Mouse (Mus musculus) heart, embryonic 11.5 days (tissue): Measurements from ENCODE around the gene Nhs. TPM values are rescaled to one million over a fixed set of nuclear protein-coding genes. Genes with fewer than 3 reads are reported as not detected.
"Not testable (repeated sequence)": the region's sequence is repeated elsewhere in the genome, so short reads cannot be mapped to it uniquely, and the experiment has no call there.

Source experiments
- ATAC-seq: fragments of 200-750 bp; cut with Nextera tagmentation; replicated peaks from 2 replicates; pipeline ENCODE4 v1.8.0; 2017; ENCODE audit warnings: moderate library complexity; ENCODE audit not compliant: insufficient number of reproducible peaks, low FRiP score, low TSS enrichment
- H3K27ac ChIP-seq: fragments of 300-500 bp; sonication (generic); 2 replicates; pipeline ENCODE4 v1.5.1; 2014; ENCODE audit warnings: mild to moderate bottlenecking, low read depth, low read length
- H3K27me3 ChIP-seq: fragments of 300-500 bp; sonication (generic); 2 replicates; pipeline ENCODE4 v1.6.1; 2014; ENCODE audit warnings: mild to moderate bottlenecking, low read length, mixed read lengths; ENCODE audit not compliant: control insufficient read depth, insufficient read depth
- H3K36me3 ChIP-seq: fragments of 300-500 bp; sonication (generic); 2 replicates; pipeline ENCODE4 v1.6.1; 2014; ENCODE audit warnings: mild to moderate bottlenecking, low read length, moderate library complexity, mixed read lengths; ENCODE audit not compliant: control insufficient read depth, insufficient read depth
- H3K4me1 ChIP-seq: fragments of 300-500 bp; sonication (generic); 2 replicates; pipeline ENCODE4 v1.6.1; 2014; ENCODE audit warnings: low read length; ENCODE audit not compliant: control insufficient read depth, insufficient read depth
- H3K4me2 ChIP-seq: fragments of 300-500 bp; sonication (generic); 2 replicates; pipeline ENCODE4 v1.6.1; 2014; ENCODE audit warnings: mild to moderate bottlenecking, moderate library complexity
- H3K4me3 ChIP-seq: fragments of 300-500 bp; sonication (generic); 2 replicates; pipeline ENCODE4 v1.5.1; 2014; ENCODE audit warnings: low read depth, low read length
- H3K9ac ChIP-seq: fragments of 300-500 bp; sonication (generic); 2 replicates; pipeline ENCODE4 v1.6.1; 2014; ENCODE audit warnings: mild to moderate bottlenecking, low read depth, low read length, moderate library complexity
- H3K9me3 ChIP-seq: fragments of 300-500 bp; sonication (generic); replicated peaks from 2 replicates; pipeline ENCODE4 v1.6.1; 2016; ENCODE audit warnings: low read length; ENCODE audit not compliant: control insufficient read depth
- WGBS: fragments of 180-500 bp; shearing (Covaris S2); extraction: QIAGEN DNeasy Blood & Tissue Kit; methylation state at CpG from one replicate; pipeline ENCODE4 v1.1.7; 2014; ENCODE audit not compliant: insufficient replicate concordance; 5-methylcytosine and 5-hydroxymethylcytosine counted together
- polyA plus RNA-seq: library from polyadenylated mRNA; unstranded; fragments of >200 nt; fragmentation: Nextera tagmentation; extraction: Ambion mirVana; gene quantifications from 2 replicates; pipeline ENCODE4 v1.2.1, GENCODE M21; 2014

Gene Nhs
- polyA plus RNA-seq, 1 experiment from 2014 or later: 1.3 TPM

DNA sequence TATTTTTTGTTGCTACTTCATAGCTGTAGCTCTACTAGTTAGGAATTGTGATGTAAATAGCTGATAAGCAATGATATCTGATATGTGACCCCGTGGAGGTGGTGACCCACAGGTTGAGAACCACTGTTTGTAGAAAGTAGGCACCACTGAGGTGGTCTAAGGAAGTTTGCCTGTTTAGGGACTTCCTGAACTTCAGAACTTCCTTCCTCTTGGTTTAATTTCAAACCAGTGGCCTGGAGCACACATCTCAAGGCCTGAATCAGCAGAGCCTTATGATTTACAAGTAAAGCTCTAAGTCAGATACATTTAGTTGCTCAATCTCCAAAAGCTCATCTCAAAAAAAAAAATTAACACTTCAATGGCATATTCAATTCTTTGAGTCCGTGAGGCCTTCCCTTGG, 265.1 kb downstream of the Nhs start:
- Histone ChIP-seq H3K36me3 (no peaks in the 10 kb centered on the region), H3K4me3 (no peak overlapping the region), H3K9ac (no peak overlapping the region), H3K4me1 (no peaks in the 10 kb centered on the region), H3K9me3 (no peaks in the 10 kb centered on the region), H3K4me2 (no peak overlapping the region), H3K27me3 (peaks cover 2% of the 10 kb centered on the region; the same call in 1 of the 2 replicates), H3K27ac (no peak overlapping the region)
- ATAC-seq: no peak
- WGBS: 68% methylated on average over 2 of the region's 2 CpGs

DNA sequence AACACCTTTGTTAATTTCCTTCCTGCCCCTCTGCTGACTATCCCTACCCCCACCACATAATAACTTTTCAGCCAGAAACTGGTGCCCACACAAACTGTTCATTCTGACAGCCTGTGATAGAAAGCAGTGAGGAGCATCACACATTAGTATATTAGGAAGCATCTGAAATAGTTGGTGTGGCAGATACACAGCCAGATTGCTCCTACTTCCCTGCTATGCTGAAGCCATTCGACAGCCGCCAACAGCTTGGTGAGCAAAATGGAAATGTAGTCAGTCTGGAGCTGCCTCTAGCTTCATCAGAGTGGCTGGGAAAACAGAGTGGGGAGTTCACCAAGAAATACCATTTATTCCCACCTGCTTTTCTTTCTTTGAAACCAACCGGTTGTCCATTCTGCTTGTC, 275.9 kb downstream of the Nhs start:
- ATAC-seq: no peak
- no peaks in the 10 kb centered on the region for H3K9me3 ChIP-seq
- H3K36me3 ChIP-seq: no peaks in the 10 kb centered on the region
- no peak overlapping the region for H3K4me2 ChIP-seq
- H3K27me3 ChIP-seq: no peaks in the 10 kb centered on the region
- no peak overlapping the region for H3K4me3 ChIP-seq
- H3K9ac ChIP-seq: no peak overlapping the region
- no peak overlapping the region for H3K27ac ChIP-seq
- 83% methylated on average over 3 of the region's 3 CpGs for WGBS
- no peaks in the 10 kb centered on the region for H3K4me1 ChIP-seq

DNA sequence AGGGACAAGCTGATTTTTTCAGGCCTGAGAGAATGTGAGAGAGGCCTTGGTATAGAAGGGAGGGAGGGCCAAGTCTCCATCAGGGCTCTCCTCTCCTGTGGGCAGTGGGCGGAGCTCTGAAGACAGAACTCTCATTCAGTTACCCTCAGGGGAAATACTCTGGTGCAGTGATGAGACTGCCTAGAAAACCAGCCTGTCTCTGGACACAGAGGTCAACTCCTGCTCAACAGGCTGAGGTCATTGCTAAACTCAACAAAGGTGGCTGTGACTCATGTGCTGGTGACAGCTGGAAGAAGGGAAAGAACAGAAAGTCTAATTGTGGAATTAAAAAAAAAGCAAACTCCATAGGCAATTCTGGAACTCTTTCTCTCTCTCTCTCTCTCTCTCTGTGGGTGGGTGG, 282.4 kb downstream of the Nhs start:
- Histone ChIP-seq H3K9me3 (no peaks in the 10 kb centered on the region), H3K27me3 (no peaks in the 10 kb centered on the region), H3K4me1 (no peaks in the 10 kb centered on the region), H3K4me2 (no peak overlapping the region), H3K27ac (no peak overlapping the region), H3K36me3 (no peaks in the 10 kb centered on the region), H3K9ac (no peak overlapping the region), H3K4me3 (no peak overlapping the region)
- 86% methylated on average over 1 of the region's 1 CpGs for WGBS
- ATAC-seq: no peak

DNA sequence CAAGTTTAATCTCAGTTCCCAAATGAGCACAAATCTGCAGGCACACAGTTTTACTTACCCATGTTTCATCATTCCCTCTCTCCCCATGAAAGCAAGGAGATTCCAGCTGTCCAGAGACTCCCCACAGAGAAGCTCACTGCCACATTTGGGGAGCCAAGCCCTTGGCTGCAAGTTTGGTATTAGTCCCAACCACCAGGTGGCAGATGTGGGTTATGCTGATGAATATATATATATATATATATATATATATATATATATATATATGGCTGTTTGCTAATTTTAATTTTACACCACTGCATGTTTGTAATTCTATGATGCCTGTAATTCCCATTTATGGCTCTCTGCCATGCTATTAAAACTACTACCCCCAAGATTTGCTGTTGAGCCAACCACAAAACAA, 286.0 kb downstream of the Nhs start:
- Histone ChIP-seq H3K36me3 (no peaks in the 10 kb centered on the region), H3K4me3 (no peak overlapping the region), H3K9me3 (no peaks in the 10 kb centered on the region), H3K4me2 (no peak overlapping the region), H3K27ac (no peak overlapping the region), H3K4me1 (no peaks in the 10 kb centered on the region), H3K9ac (no peak overlapping the region), H3K27me3 (no peaks in the 10 kb centered on the region)
- no peak for ATAC-seq

DNA sequence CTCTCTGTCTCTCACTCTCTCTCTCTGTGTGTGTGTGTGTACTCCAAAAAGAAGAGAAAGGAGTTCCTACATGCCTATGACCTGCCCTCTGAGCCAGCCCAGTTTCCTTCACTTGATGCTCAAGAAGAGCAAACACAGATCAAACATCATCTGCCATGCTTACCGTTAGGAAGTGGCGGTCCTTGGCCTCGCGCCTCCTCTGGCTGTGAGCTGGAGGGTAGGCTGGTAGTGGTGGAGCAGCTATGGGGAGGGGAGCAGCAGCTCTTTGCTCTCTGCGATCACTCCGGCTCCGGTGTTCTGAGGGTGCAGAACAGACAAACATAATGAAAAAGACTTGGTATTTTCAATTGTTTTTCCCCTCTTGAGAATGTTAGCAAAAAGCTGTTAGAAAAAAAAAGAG, 288.2 kb downstream of the Nhs start:
- no peak overlapping the region for H3K9ac ChIP-seq
- no peak for ATAC-seq
- H3K27me3 ChIP-seq: no peaks in the 10 kb centered on the region
- no peak overlapping the region for H3K4me3 ChIP-seq
- H3K9me3 ChIP-seq: no peaks in the 10 kb centered on the region
- no peaks in the 10 kb centered on the region for H3K4me1 ChIP-seq
- H3K36me3 ChIP-seq: no peaks in the 10 kb centered on the region
- no peak overlapping the region for H3K27ac ChIP-seq
- no peak overlapping the region for H3K4me2 ChIP-seq
- 76% methylated on average over 7 of the region's 7 CpGs for WGBS

DNA sequence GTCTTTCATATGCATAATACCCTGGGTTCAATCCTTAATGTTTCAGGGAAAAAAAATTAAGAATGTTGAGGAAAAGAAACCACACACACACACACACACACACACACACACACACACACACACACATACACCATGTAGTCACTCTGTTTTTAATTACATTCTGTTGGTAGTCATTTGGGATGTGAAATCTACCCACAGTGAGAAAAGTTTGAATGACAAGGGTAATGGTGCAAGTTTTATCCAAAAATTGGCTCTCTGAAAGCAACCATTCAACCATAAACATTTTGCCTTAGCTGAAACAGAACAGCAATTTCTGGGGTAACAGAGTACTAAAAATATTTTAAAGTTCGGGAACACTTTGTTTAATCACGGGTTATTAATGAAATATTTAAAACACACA, 303.9 kb downstream of the Nhs start:
- H3K27ac ChIP-seq: no peak overlapping the region
- no peak overlapping the region for H3K4me3 ChIP-seq
- ATAC-seq: no peak
- H3K27me3 ChIP-seq: no peaks in the 10 kb centered on the region
- H3K9me3 ChIP-seq: no peaks in the 10 kb centered on the region
- no peaks in the 10 kb centered on the region for H3K36me3 ChIP-seq
- no peak overlapping the region for H3K4me2 ChIP-seq
- no peaks in the 10 kb centered on the region for H3K4me1 ChIP-seq
- no peak overlapping the region for H3K9ac ChIP-seq
- WGBS: 74% methylated on average over 2 of the region's 2 CpGs

DNA sequence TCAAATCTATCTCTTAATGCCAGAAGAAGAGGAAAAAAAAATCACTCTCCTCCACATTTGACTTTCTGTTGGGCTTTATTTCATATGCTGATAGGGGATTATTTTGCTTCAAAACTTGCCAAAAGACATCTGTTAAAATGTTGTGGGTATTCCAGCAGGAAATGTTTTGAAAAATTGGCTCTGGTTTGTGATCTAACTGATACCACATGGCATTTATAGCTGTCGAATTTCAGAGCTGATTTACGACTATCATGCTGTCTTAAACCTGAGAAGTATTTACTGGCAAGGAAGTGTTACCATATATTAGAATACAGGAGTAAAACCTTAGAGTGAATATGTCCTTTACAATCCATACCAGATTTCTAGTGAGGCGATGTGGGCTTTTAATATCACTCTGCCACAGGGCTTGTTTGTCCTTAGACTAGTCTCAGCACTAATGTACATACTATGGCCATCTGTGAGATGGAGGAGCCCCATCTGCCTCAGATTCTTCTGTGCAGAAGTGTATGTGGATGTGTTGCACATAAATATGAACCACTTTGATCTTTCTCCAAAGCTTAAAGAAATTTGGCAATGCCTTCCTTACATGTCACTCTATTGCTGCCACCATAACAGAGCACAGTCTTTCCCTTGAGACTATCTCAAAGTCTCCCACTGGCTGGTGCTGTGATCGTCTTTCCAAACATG, 305.8 kb downstream of the Nhs start:
- no peak for ATAC-seq
- WGBS: 71% methylated on average over 4 of the region's 4 CpGs

DNA sequence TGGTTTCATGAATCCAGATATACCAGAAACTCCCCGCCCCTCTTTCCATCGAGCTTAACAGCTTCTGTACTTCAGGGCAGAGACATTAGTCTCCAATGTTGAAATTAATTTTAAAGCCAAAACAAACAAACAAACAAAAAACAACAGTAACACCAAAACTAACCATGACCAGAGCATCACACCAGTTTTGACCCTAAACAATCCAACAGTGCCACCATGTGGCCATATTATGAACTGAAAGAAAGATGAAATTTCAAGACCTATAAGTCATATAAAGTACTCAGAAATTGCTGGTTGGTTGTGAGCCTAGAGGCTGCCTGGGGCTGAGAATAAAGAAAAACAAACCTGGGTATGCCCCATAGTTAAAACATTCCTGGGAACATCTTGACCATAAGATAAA, 333.3 kb downstream of the Nhs start:
- ATAC-seq, H3K4me3 ChIP-seq, H3K36me3 ChIP-seq, H3K27me3 ChIP-seq, H3K4me1 ChIP-seq, H3K9me3 ChIP-seq, H3K9ac ChIP-seq, H3K27ac ChIP-seq, H3K4me2 ChIP-seq: not testable (repeated sequence)
- 17% methylated on average over 2 of the region's 2 CpGs for WGBS

More for the DNA sequence above, 305.8 kb downstream of the Nhs start:
- Histone ChIP-seq H3K27ac (no peak overlapping the region), H3K4me3 (no peak overlapping the region), H3K4me2 (no peak overlapping the region), H3K4me1 (no peaks in the 10 kb centered on the region), H3K36me3 (no peaks in the 10 kb centered on the region), H3K27me3 (no peaks in the 10 kb centered on the region), H3K9ac (no peak overlapping the region), H3K9me3 (no peaks in the 10 kb centered on the region)

DNA sequence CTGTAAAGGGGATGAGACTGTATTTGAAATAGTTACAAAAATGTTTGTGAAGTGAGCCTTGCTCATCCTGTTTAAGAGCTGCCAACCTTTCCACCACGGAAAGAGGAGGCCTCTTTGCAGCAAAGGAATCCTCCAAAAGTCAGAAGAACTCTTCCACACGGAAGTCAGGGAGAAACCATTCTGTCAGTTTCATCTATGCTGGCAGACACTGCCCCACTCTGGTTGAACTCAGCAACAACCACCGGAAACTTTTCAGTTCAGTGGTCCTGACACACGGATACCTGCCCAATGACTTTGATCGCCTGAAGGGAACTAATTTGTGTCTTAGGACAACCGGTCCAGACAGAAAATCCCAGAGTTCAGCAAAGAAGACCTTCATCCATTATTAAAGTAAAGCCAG, 369.3 kb downstream of the Nhs start:
- WGBS: 22% methylated on average over 6 of the region's 6 CpGs
- Histone ChIP-seq H3K36me3 (no peaks in the 10 kb centered on the region), H3K4me1 (no peaks in the 10 kb centered on the region), H3K4me3 (no peak overlapping the region), H3K27ac (no peak overlapping the region), H3K27me3 (no peaks in the 10 kb centered on the region), H3K4me2 (no peak overlapping the region), H3K9me3 (no peaks in the 10 kb centered on the region), H3K9ac (no peak overlapping the region)
- no peak for ATAC-seq
